Mouse (Mus musculus): ENCODE data around the gene Rtl9. TPM values are rescaled to one million over a fixed set of nuclear protein-coding genes. Genes with fewer than 3 reads are reported as not detected.

Gene Rtl9
- total RNA-seq (2023), result not detected

GRCm38 (mm10) chrX:143099044-143099754 is at the start of gene Rtl9:
TSS of gene Rtl9 (plus strand) at chrX:143099594.

Other genes with a start within 250 kb of the Rtl9 start
- gene Ammecr1, start 132.9 kb upstream of the Rtl9 start, total RNA-seq (2023), result 10 to 100 TPM; 12.6 to 13.2 TPM

Measured in neutrophil, adult 83 days (primary cell).